Mouse (Mus musculus): ENCODE results near the gene Trp53bp2.

DNA sequence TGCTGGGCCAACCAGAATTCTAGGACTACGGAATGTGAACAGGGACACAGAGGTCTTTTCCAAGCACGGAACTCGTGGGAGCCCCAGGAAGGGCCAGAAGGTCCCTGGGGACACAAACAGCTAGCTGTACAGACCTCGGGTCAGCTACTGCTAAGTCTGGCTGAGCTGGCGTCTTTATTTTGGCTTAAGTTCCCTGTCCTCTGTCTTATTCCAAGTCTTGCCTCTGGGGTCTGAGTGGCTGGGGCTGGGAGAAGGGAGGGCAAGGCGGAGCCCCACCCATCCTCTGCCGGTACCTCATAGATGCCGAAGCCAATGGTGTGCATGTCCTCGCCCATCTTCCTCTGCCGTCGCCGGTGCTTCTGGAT is 74.9 kb downstream of the Trp53bp2 start:
- no peak for TF ChIP-seq E2F4 (IDR thresholded peaks at IDR 0.05; ENCODE audit: borderline replicate concordance, low read depth, low read length)
- no peak for TF ChIP-seq SIN3A (IDR thresholded peaks at IDR 0.05; ENCODE audit: low read length)
- no peak for TF ChIP-seq CTCF (IDR thresholded peaks at IDR 0.05 in 2 of 3, conservative IDR thresholded peaks at IDR 0.05 in 1 of 3; ENCODE audit: control insufficient read depth in 1 of 3, insufficient read depth in 1 of 3, low read depth in 2 of 3, low read length in 3 of 3, poor library complexity in 1 of 3, severe bottlenecking in 1 of 3)
- no peak for TF ChIP-seq JUND (IDR thresholded peaks at IDR 0.05; ENCODE audit: low read depth, low read length)
- TF ChIP-seq POLR2A (IDR thresholded peaks at IDR 0.05; ENCODE audit: control insufficient read depth in 1 of 2, insufficient read depth in 1 of 2, low read depth in 1 of 2, low read length in 2 of 2, poor library complexity in 1 of 2), result no peak
- TF ChIP-seq RAD21 (IDR thresholded peaks at IDR 0.05; ENCODE audit: low read depth, low read length), result no peak
- TF ChIP-seq UBTF (IDR thresholded peaks at IDR 0.05; ENCODE audit: borderline replicate concordance, insufficient read depth, low read depth, low read length), result no peak
- no peak for TF ChIP-seq MXI1 (IDR thresholded peaks at IDR 0.05; ENCODE audit: low read depth, low read length)
- TF ChIP-seq USF2 (IDR thresholded peaks at IDR 0.05; ENCODE audit: borderline replicate concordance in 1 of 2, insufficient read depth in 1 of 2, low read depth in 1 of 2, low read length in 2 of 2), result no peak
- TF ChIP-seq ETS1 (IDR thresholded peaks at IDR 0.05; ENCODE audit: low read depth, low read length), result no peak
- TF ChIP-seq POLR2AphosphoS2 (IDR thresholded peaks at IDR 0.05; ENCODE audit: low read length), result no peak
- no peak for TF ChIP-seq CHD2 (IDR thresholded peaks at IDR 0.05; ENCODE audit: low read length)
